Mouse (Mus musculus): ENCODE data around the gene Nprl3. TPM values are rescaled to one million over a fixed set of nuclear protein-coding genes. Genes with fewer than 3 reads are reported as not detected.

Gene Nprl3
- 10 to 100 TPM; 60.4 to 65.6 TPM for total RNA-seq (2023)

GRCm38 (mm10) chr11:32267188-32267884 is at the start of gene Nprl3:
Gene Nprl3, minus strand, starts transcription at chr11:32267707.

GRCm38 (mm10) chr11:32299865-32300264 is 32.4 kb upstream of the Nprl3 start, which contains the start of gene Hbq1a:
Gene Hbq1a, plus strand, starts transcription at chr11:32300069.

GRCm38 (mm10) chr11:32296203-32296602 is 28.7 kb upstream of the Nprl3 start, which contains the start of gene Hba-a2:
Gene Hba-a2, plus strand, starts transcription at chr11:32296489.

GRCm38 (mm10) chr11:32286695-32287492 is 19.4 kb upstream of the Nprl3 start, which contains the start of gene Hbq1b:
Gene Hbq1b, plus strand, starts transcription at chr11:32286965.

GRCm38 (mm10) chr11:32283091-32283777 is 15.7 kb upstream of the Nprl3 start, which contains the start of gene Hba-a1:
Gene Hba-a1, plus strand, starts transcription at chr11:32283511.

GRCm38 (mm10) chr11:32276347-32276746 is 8.8 kb upstream of the Nprl3 start, which contains the start of gene Hba-x:
Gene Hba-x, plus strand, starts transcription at chr11:32276400.

GRCm38 (mm10) chr11:32226124-32226871 is 41.2 kb downstream of the Nprl3 start, which contains the start of gene Mpg:
Gene Mpg, plus strand, starts transcription at chr11:32226505.

GRCm38 (mm10) chr11:32221951-32222409 is 45.5 kb downstream of the Nprl3 start, which contains the start of gene Rhbdf1:
Gene Rhbdf1, minus strand, starts transcription at chr11:32222300.

GRCm38 (mm10) chr11:32205058-32205873 is 62.2 kb downstream of the Nprl3 start, which contains the start of gene Snrnp25:
Gene Snrnp25, plus strand, starts transcription at chr11:32205415.

GRCm38 (mm10) chr11:32200075-32200601 is 67.4 kb downstream of the Nprl3 start, which contains the start of gene Il9r:
Gene Il9r, minus strand, starts transcription at chr11:32200279.

Other genes starting within 250 kb of the Nprl3 start
- 1 to 10 TPM in 1 of 2 experiments, under 1 TPM in 1; 0.68 to 3.4 TPM for gene Il9r, start 67.4 kb downstream of the Nprl3 start, total RNA-seq (2023)
- gene Snrnp25, start 62.3 kb downstream of the Nprl3 start, total RNA-seq (2023) = 10 to 100 TPM; 11.6 to 15.5 TPM
- gene Rhbdf1, start 45.4 kb downstream of the Nprl3 start, total RNA-seq (2023) = 1 to 10 TPM; 1.1 to 3.3 TPM
- 10 to 100 TPM; 26.6 to 26.7 TPM for gene Mpg, start 41.2 kb downstream of the Nprl3 start, total RNA-seq (2023)
- gene Hba-x, start 8.7 kb upstream of the Nprl3 start, total RNA-seq (2023) = not detected
- gene Hba-a1, start 15.8 kb upstream of the Nprl3 start, total RNA-seq (2023) = 10 to 100 TPM; 19.0 to 64.4 TPM
- not detected for gene Hbq1b, start 19.3 kb upstream of the Nprl3 start, total RNA-seq (2023)
- gene Hba-a2, start 28.8 kb upstream of the Nprl3 start, total RNA-seq (2023) = 10 to 100 TPM; 10.9 to 33.4 TPM
- gene Hbq1a, start 32.4 kb upstream of the Nprl3 start, total RNA-seq (2023) = not detected
- gene Sh3pxd2b, start 80.1 kb upstream of the Nprl3 start, total RNA-seq (2023) = under 1 TPM in 1 of 2 experiments, not detected in 1; 0.20 TPM
- 1 to 10 TPM; 4.3 to 4.9 TPM for gene Ubtd2, start 187.7 kb upstream of the Nprl3 start, total RNA-seq (2023)

Measured in T-cell, adult 66 days (primary cell).